In the genomic region with DNA sequence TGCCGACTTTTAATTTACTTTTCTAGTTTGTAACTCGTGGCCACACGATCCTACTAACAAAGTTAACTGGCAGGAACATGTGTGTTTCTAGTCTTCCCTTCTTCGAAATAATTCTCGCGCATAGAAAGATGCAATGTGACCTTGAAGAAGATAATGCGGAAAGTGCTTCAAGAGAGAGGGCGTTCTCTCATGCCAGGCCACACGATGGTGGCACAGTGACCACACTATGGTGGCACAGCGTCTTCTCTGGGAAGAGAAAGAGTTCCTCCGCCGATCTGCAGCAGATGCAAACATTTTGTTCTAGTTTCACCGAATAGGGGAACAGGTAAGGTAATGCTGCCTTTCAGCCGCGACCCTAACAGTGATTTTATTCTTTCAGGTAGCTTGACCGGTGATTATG, we compare ENCODE assay signal across 7 mouse cellular contexts.
DNase-seq lines count a peak whose midpoint lies in the region; ATAC-seq lines count a peak whose summit lies in the region.

No protein-coding gene starts in this region.

- no peak overlapping the region for H3K27ac ChIP-seq in liver, embryonic 11.5 days (ENCODE audit: low read depth, low read length)
- no peak overlapping the region for H3K27ac ChIP-seq in forebrain, embryonic 12.5 days
- no peak overlapping the region for H3K27ac ChIP-seq in limb, embryonic 10.5 days
- H3K27ac ChIP-seq in neural tube, embryonic 15.5 days (replicated peaks): no peak overlapping the region

- peak overlapping the region; percentile 25 for H3K4me3 ChIP-seq in liver, embryonic 11.5 days (ENCODE audit: low read depth, low read length)
- peak overlapping the region; percentile 19 for H3K4me3 ChIP-seq in forebrain, embryonic 12.5 days (replicated peaks)
- H3K4me3 ChIP-seq in limb, embryonic 10.5 days: peak overlapping the region; percentile 40
- peak overlapping the region; percentile 34 for H3K4me3 ChIP-seq in neural tube, embryonic 15.5 days (replicated peaks)

- no peak for ATAC-seq in liver, embryonic 11.5 days (replicated peaks; ENCODE audit: low FRiP score)
- ATAC-seq in forebrain, embryonic 12.5 days (ENCODE audit: low FRiP score): peak; percentile 44; the same call in 1 of the 2 replicates
- ATAC-seq in neural tube, embryonic 15.5 days (ENCODE audit: low FRiP score): peak; percentile 50; the same call in 1 of the 2 replicates

- peak overlapping the region; percentile 61 for H3K4me2 ChIP-seq in liver, embryonic 11.5 days
- peak overlapping the region; percentile 47 for H3K4me2 ChIP-seq in forebrain, embryonic 12.5 days
- H3K4me2 ChIP-seq in neural tube, embryonic 15.5 days: peak overlapping the region; percentile 61

- no peak overlapping the region for H3K9ac ChIP-seq in liver, embryonic 11.5 days (ENCODE audit: low read depth, low read length)
- H3K9ac ChIP-seq in forebrain, embryonic 12.5 days: no peak overlapping the region
- peak overlapping the region; percentile 28 for H3K9ac ChIP-seq in neural tube, embryonic 15.5 days (replicated peaks)

- no peaks in the 10 kb centered on the region for H3K9me3 ChIP-seq in liver, embryonic 11.5 days (ENCODE audit: control insufficient read depth, low read length)
- no peaks in the 10 kb centered on the region for H3K9me3 ChIP-seq in forebrain, embryonic 12.5 days
- H3K9me3 ChIP-seq in limb, embryonic 10.5 days (replicated peaks): no peaks in the 10 kb centered on the region
- no peaks in the 10 kb centered on the region for H3K9me3 ChIP-seq in neural tube, embryonic 15.5 days (replicated peaks)

- intact Hi-C loops in left cerebral cortex, postnatal 36 days (cut with DNase I): loop anchor here (2.0 kb wide), 1 partner anchor 36 kb away; no protein-coding TSS in a partner anchor

- no peaks in the 10 kb centered on the region for H3K27me3 ChIP-seq in liver, embryonic 11.5 days (replicated peaks; ENCODE audit: control insufficient read depth, insufficient read depth, low read length)
- H3K27me3 ChIP-seq in forebrain, embryonic 12.5 days: peaks cover 8% of the 10 kb centered on the region; the same call in 1 of the 2 replicates
- peaks cover 4% of the 10 kb centered on the region; the same call in 1 of the 2 replicates for H3K27me3 ChIP-seq in limb, embryonic 10.5 days (ENCODE audit: low read depth, poor library complexity, severe bottlenecking)
- H3K27me3 ChIP-seq in neural tube, embryonic 15.5 days (replicated peaks): no peaks in the 10 kb centered on the region

- H3K36me3 ChIP-seq in liver, embryonic 11.5 days (ENCODE audit: control insufficient read depth, insufficient read depth, low read length): no peaks in the 10 kb centered on the region
- H3K36me3 ChIP-seq in forebrain, embryonic 12.5 days (replicated peaks): no peaks in the 10 kb centered on the region
- H3K36me3 ChIP-seq in limb, embryonic 10.5 days: no peaks in the 10 kb centered on the region
- no peaks in the 10 kb centered on the region for H3K36me3 ChIP-seq in neural tube, embryonic 15.5 days

- DNase-seq in liver, embryonic 11.5 days (ENCODE audit: low spot score): no peak
- DNase-seq in liver: no peak
- no peak for DNase-seq in limb, embryonic 10.5 days (ENCODE audit: low spot score)
- DNase-seq in urinary bladder, postnatal 25 days (ENCODE audit: low spot score): no peak
- no peak for DNase-seq in left cerebral cortex, postnatal 36 days (ENCODE audit: low spot score in 2 of 2)

- WGBS in liver, embryonic 11.5 days: 41% methylated on average over 16 of the region's 16 CpGs
- 52% methylated on average over 16 of the region's 16 CpGs for WGBS in forebrain, embryonic 12.5 days
- 52% methylated on average over 16 of the region's 16 CpGs for WGBS in limb, embryonic 10.5 days
- 52% methylated on average over 16 of the region's 16 CpGs for WGBS in neural tube, embryonic 15.5 days

- no peaks in the 10 kb centered on the region for H3K4me1 ChIP-seq in liver, embryonic 11.5 days (replicated peaks; ENCODE audit: control insufficient read depth, insufficient read depth, low read length)
- H3K4me1 ChIP-seq in forebrain, embryonic 12.5 days: peaks cover 4% of the 10 kb centered on the region; the same call in 1 of the 2 replicates
- 0 out of 2 replicates have a peak, but pooled peaks cover 5% of the 10 kb centered on the region for H3K4me1 ChIP-seq in limb, embryonic 10.5 days
- peaks cover 10% of the 10 kb centered on the region for H3K4me1 ChIP-seq in neural tube, embryonic 15.5 days
